Mouse (Mus musculus): Measurements from ENCODE around the gene Dock4. TPM values are rescaled to one million over a fixed set of nuclear protein-coding genes. Genes with fewer than 3 reads are reported as not detected.

Dock4 gene
- total RNA-seq, 2 experiments from 2014 or later = 253 to 265 TPM

GRCm38 (mm10) chr12:40818046-40818708, 372.4 kb downstream of the Dock4 start:
- no peak overlapping the region for H3K4me3 ChIP-seq
- TF ChIP-seq CTCF (conservative IDR thresholded peaks at IDR 0.05) = no peak
- no peak for DNase-seq (ENCODE audit: low spot score in 2 of 2)
- peak overlapping the region; percentile 60 for H3K27ac ChIP-seq

- no peak overlapping the region for H3K4me3 ChIP-seq
- DNase-seq (ENCODE audit: low spot score in 2 of 2) = no peak
- no peak for TF ChIP-seq CTCF (conservative IDR thresholded peaks at IDR 0.05)
- H3K27ac ChIP-seq = no peak overlapping the region
Measured at GRCm38 (mm10) chr12:40823631-40824030, 377.9 kb downstream of the Dock4 start.

DNA sequence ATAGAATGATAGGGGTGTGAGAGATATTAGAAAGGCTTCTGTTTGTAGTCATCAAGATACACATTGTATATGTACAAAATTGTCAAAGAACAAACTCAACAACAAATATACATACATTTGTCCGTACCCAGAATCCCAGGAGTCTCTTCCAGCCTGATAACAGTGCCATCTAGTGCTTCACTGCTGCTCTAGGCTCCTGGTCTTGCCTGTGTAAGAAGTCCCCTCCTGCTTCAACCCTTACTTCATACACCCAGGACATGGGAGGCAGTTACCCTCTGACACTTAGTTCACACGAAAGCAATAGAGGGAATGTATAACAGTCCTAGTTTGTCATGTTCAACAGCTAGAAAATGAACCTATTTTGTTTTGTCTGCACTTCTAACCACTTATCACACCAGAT, 378.5 kb downstream of the Dock4 start:
- no peak for DNase-seq (ENCODE audit: low spot score in 2 of 2)
- no peak overlapping the region for H3K27ac ChIP-seq
- H3K4me3 ChIP-seq = no peak overlapping the region
- TF ChIP-seq CTCF (conservative IDR thresholded peaks at IDR 0.05) = peak; percentile 78

DNA sequence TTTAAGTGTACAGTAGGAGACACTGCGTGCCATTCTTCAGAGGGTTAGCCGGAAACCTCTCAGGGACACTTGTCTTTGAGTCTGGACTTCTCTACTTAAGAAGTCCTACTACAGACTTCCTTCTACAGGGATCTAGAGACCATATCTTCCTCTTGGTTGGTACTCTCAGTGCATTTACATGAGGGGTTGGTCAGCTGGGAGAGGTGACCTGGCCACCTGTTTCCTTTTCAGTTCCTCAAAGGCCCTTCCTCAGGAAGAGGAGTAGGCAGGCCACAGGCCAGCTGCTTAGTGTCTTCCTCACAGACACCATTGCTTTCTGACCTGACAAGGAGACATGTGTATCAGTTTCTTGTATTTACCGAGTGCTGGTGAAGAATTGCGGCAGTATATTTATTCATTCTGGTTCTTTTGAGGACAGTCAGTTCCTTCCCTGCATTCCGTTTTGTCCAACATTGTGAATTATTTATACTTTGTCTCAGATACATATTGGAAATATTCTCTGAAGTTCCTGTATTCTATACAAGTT, 380.2 kb downstream of the Dock4 start:
- Histone ChIP-seq H3K4me3 (no peak overlapping the region), H3K27ac (peak overlapping the region; percentile 8; the same call in 1 of the 2 replicates)
- DNase-seq (ENCODE audit: low spot score in 2 of 2) = no peak
- TF ChIP-seq CTCF (conservative IDR thresholded peaks at IDR 0.05) = no peak

GRCm38 (mm10) chr12:40826491-40826890, 380.7 kb downstream of the Dock4 start:
- H3K27ac ChIP-seq = peak overlapping the region; percentile 8; the same call in 1 of the 2 replicates
- no peak overlapping the region for H3K4me3 ChIP-seq
- no peak for DNase-seq (ENCODE audit: low spot score in 2 of 2)
- TF ChIP-seq CTCF (conservative IDR thresholded peaks at IDR 0.05) = no peak

DNA sequence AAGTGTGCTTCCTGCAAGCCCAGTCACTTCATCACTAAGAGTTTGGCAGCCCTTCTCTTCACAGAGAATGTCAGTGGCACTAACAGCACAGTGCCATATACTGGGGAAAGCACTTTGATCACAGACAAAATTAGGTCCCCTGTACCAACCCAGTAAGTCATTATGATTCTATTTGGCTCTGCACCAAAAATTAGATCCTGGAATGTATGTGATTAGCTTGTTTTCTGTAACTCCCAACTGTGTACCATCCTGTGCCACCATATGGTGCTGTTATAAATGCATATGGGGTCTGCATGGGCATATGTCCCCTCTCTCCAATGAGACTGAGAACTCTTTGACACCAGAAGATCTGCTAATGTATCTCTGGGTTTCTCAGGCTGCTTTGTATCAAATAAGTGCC, 382.3 kb downstream of the Dock4 start:
- DNase-seq (ENCODE audit: low spot score in 2 of 2) = no peak

DNA sequence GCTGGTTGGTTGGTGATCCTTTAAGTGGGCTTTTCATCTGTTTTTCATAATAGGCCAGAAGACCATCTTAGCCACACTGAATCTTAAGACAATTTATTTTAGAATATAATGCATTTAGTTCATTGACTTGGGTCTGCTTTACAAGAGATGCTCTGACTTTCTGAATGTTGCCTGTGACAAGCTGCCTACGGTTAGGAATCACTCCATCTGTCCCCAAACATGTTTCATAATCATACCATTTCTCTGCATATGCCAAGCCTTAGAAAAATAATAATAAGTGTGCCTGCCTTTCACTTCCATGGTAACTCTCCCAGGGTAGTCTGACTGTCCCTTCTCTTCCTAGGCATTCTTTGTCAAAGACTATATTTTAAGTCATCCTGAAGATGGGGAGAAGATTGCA, 383.5 kb downstream of the Dock4 start:
- Histone ChIP-seq H3K4me3 (no peak overlapping the region), H3K27ac (peak overlapping the region; percentile 72)
- no peak for TF ChIP-seq CTCF (conservative IDR thresholded peaks at IDR 0.05)
- no peak for DNase-seq (ENCODE audit: low spot score in 2 of 2)

More for the DNA sequence above, 382.3 kb downstream of the Dock4 start:
- TF ChIP-seq CTCF (conservative IDR thresholded peaks at IDR 0.05) = no peak
- no peak overlapping the region for H3K4me3 ChIP-seq
- peak overlapping the region; percentile 72 for H3K27ac ChIP-seq

DNA sequence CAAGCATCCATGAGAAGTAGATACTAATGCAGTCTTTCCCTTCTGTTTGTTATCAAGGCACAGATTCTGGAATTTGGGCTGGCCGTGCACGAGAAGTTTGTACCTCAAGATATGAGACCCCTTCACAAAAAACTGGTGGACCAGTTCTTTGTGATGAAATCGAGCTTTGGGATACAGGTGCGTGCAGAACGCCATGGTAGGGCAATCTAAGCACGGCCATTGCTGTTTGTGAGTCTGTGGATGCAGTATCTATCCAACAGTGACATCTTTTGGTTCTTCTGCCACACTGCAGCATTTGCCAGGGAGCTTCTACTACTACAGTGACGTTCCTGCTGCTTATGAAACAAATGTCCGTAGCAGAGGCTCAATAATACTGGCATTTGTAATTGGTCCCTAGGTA, 386.4 kb downstream of the Dock4 start:
- Histone ChIP-seq H3K27ac (peak overlapping the region; percentile 55; the same call in 1 of the 2 replicates), H3K4me3 (no peak overlapping the region)
- peak; percentile 56 to 60 for DNase-seq (ENCODE audit: low spot score in 2 of 2)
- TF ChIP-seq CTCF (conservative IDR thresholded peaks at IDR 0.05) = peak; percentile 83

DNA sequence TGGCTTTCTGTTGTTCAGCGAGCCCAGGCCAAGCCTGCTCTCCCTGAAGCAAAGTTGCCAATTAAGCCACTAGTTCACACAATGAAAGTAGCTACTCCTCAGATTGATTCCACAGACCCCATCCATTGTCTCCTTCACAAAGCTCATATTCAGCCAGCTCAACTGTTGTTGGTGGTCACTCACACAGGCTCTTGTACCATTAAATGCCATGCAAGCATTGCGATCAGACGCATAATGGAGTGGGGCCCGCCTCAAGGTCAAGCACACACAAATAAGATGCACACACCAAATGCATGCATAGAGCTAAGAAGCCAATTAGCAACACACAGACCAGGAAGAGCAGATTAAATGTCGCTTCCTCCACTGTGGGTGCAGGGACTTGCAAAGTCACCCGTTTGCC, 391.2 kb downstream of the Dock4 start:
- DNase-seq (ENCODE audit: low spot score in 2 of 2) = no peak
- no peak overlapping the region for H3K4me3 ChIP-seq
- no peak for TF ChIP-seq CTCF (conservative IDR thresholded peaks at IDR 0.05)
- H3K27ac ChIP-seq = peak overlapping the region; percentile 90

- TF ChIP-seq CTCF (conservative IDR thresholded peaks at IDR 0.05) = peak; percentile 96
- no peak overlapping the region for H3K4me3 ChIP-seq
- H3K27ac ChIP-seq = peak overlapping the region; percentile 90
- DNase-seq (ENCODE audit: low spot score in 2 of 2) = peak; percentile 75 to 82
Measured at GRCm38 (mm10) chr12:40837597-40838337, 392.0 kb downstream of the Dock4 start.

- no peak for DNase-seq (ENCODE audit: low spot score in 2 of 2)
- Histone ChIP-seq H3K4me3 (no peak overlapping the region), H3K27ac (peak overlapping the region; percentile 90)
- TF ChIP-seq CTCF (conservative IDR thresholded peaks at IDR 0.05) = no peak
Measured at GRCm38 (mm10) chr12:40838338-40838695, 392.6 kb downstream of the Dock4 start.

GRCm38 (mm10) chr12:40838940-40839339, 393.2 kb downstream of the Dock4 start:
- no peak for TF ChIP-seq CTCF (conservative IDR thresholded peaks at IDR 0.05)
- DNase-seq (ENCODE audit: low spot score in 2 of 2) = peak in 1 of 2 experiments; percentile 49
- Histone ChIP-seq H3K27ac (peak overlapping the region; percentile 90), H3K4me3 (no peak overlapping the region)

- Histone ChIP-seq H3K27ac (no peak overlapping the region), H3K4me3 (no peak overlapping the region)
- no peak for TF ChIP-seq CTCF (conservative IDR thresholded peaks at IDR 0.05)
- DNase-seq (ENCODE audit: low spot score in 2 of 2) = no peak
Measured at GRCm38 (mm10) chr12:40839817-40840216, 394.1 kb downstream of the Dock4 start.

Measured in layer of hippocampus, adult 2 months (tissue).